Mouse (Mus musculus) 3134 (cell line): Measurements from ENCODE around the gene Olfr1371.

Experiments used
- DNase-seq: peaks from one replicate; pipeline ENCODE4 v3.0.0-alpha.2; 2011; ENCODE audit warnings: low spot score; ENCODE audit not compliant: insufficient read length; ENCODE audit errors: extremely low read depth

The Olfr1371 gene

GRCm38 (mm10) chr11:52213887-52214286 lies at the start of gene Olfr1371:
Gene Olfr1371 (minus strand): TSS chr11:52213987.
- no peak for DNase-seq

GRCm38 (mm10) chr11:52262338-52262737 lies 48.6 kb upstream of the Olfr1371 start:
- no peak for DNase-seq

- peak; percentile 70 for DNase-seq
Observed at GRCm38 (mm10) chr11:52261937-52262336, 48.1 kb upstream of the Olfr1371 start.

GRCm38 (mm10) chr11:52260878-52261277 lies 47.1 kb upstream of the Olfr1371 start:
- DNase-seq, result peak; percentile 55

- no peak for DNase-seq
Observed at GRCm38 (mm10) chr11:52258711-52259110, 44.9 kb upstream of the Olfr1371 start.

GRCm38 (mm10) chr11:52257376-52257775 lies 43.6 kb upstream of the Olfr1371 start:
- no peak for DNase-seq

- no peak for DNase-seq
Observed at GRCm38 (mm10) chr11:52255077-52255476, 41.3 kb upstream of the Olfr1371 start.

GRCm38 (mm10) chr11:52253674-52254375 lies 40.0 kb upstream of the Olfr1371 start:
- DNase-seq, result no peak

GRCm38 (mm10) chr11:52252692-52253091 lies 38.9 kb upstream of the Olfr1371 start:
- DNase-seq, result no peak

- no peak for DNase-seq
Observed at GRCm38 (mm10) chr11:52251770-52252169, 38.0 kb upstream of the Olfr1371 start.

GRCm38 (mm10) chr11:52249452-52249851 lies 35.7 kb upstream of the Olfr1371 start:
- no peak for DNase-seq

GRCm38 (mm10) chr11:52240898-52241542 lies 27.2 kb upstream of the Olfr1371 start:
- DNase-seq, result no peak

- DNase-seq, result no peak
Observed at GRCm38 (mm10) chr11:52234509-52234908, 20.7 kb upstream of the Olfr1371 start.

- no peak for DNase-seq
Observed at GRCm38 (mm10) chr11:52233906-52234305, 20.1 kb upstream of the Olfr1371 start.

GRCm38 (mm10) chr11:52233043-52233653 lies 19.4 kb upstream of the Olfr1371 start:
- DNase-seq, result no peak

GRCm38 (mm10) chr11:52231606-52232541 lies 18.1 kb upstream of the Olfr1371 start, which contains the start of gene Skp1a:
Gene Skp1a (plus strand): TSS chr11:52231995.
- peak; percentile 93 for DNase-seq

GRCm38 (mm10) chr11:52230694-52231093 lies 16.9 kb upstream of the Olfr1371 start:
- no peak for DNase-seq

GRCm38 (mm10) chr11:52228722-52229448 lies 15.1 kb upstream of the Olfr1371 start:
- no peak for DNase-seq

- no peak for DNase-seq
Observed at GRCm38 (mm10) chr11:52227466-52228226, 13.9 kb upstream of the Olfr1371 start.
